Comparison of ENCODE assay signal across 21 mouse cellular contexts in genomic region chr2:14464438-14464837, GRCm38 (mm10).
DNase-seq lines count a peak whose midpoint lies in the region; ATAC-seq lines count a peak whose summit lies in the region.
"Had no signal": no experiment of that assay in that cellular context is flagged by ENCODE, and none has a peak within 500 bp of the region (broad histone marks: within the 10 kb centered on the region; RNA-seq: fewer than 3 reads in every experiment).

No protein-coding gene starts in this region.

- no peaks in the 10 kb centered on the region for H3K36me3 ChIP-seq in forebrain, embryonic 14.5 days (ENCODE audit: control insufficient read depth, insufficient read depth, low read length)
- no peaks in the 10 kb centered on the region for H3K36me3 ChIP-seq in forebrain, embryonic 16.5 days (ENCODE audit: control insufficient read depth, insufficient read depth)
- H3K36me3 ChIP-seq in kidney, embryonic 14.5 days (ENCODE audit: control insufficient read depth, insufficient read depth, low read length) = no peaks in the 10 kb centered on the region
- no peaks in the 10 kb centered on the region for H3K36me3 ChIP-seq in intestine, embryonic 16.5 days (ENCODE audit: control insufficient read depth, insufficient read depth, low read length)
- H3K36me3 ChIP-seq: embryonic facial prominence, embryonic 15.5 days; hindbrain, embryonic 10.5 days; kidney, embryonic 15.5 days; lung, embryonic 15.5 days; midbrain, embryonic 15.5 days; stomach, embryonic 15.5 days had no signal

- no peak overlapping the region for H3K9ac ChIP-seq in forebrain, embryonic 14.5 days (ENCODE audit: low read length)
- no peak overlapping the region for H3K9ac ChIP-seq in forebrain, embryonic 16.5 days (replicated peaks; ENCODE audit: low read depth, low read length)
- H3K9ac ChIP-seq in kidney, embryonic 14.5 days (ENCODE audit: low read depth, low read length) = no peak overlapping the region
- no peak overlapping the region for H3K9ac ChIP-seq in intestine, embryonic 16.5 days (ENCODE audit: low read depth, low read length)
- H3K9ac ChIP-seq: embryonic facial prominence, embryonic 15.5 days; kidney, embryonic 15.5 days; lung, embryonic 15.5 days; midbrain, embryonic 15.5 days; stomach, embryonic 15.5 days had no signal

- no peaks in the 10 kb centered on the region for H3K9me3 ChIP-seq in forebrain, embryonic 14.5 days (replicated peaks; ENCODE audit: control insufficient read depth, low read length)
- H3K9me3 ChIP-seq in forebrain, embryonic 16.5 days (ENCODE audit: control insufficient read depth, low read length) = no peaks in the 10 kb centered on the region
- no peaks in the 10 kb centered on the region for H3K9me3 ChIP-seq in kidney, embryonic 14.5 days (ENCODE audit: control insufficient read depth, low read length)
- no peaks in the 10 kb centered on the region for H3K9me3 ChIP-seq in intestine, embryonic 16.5 days (ENCODE audit: control insufficient read depth, low read length)
- H3K9me3 ChIP-seq: embryonic facial prominence, embryonic 15.5 days; hindbrain, embryonic 10.5 days; kidney, embryonic 15.5 days; lung, embryonic 15.5 days; midbrain, embryonic 15.5 days; stomach, embryonic 15.5 days had no signal

- H3K27me3 ChIP-seq in forebrain, embryonic 14.5 days (replicated peaks; ENCODE audit: control insufficient read depth, insufficient read depth, low read length) = no peaks in the 10 kb centered on the region
- no peaks in the 10 kb centered on the region for H3K27me3 ChIP-seq in forebrain, embryonic 16.5 days (replicated peaks; ENCODE audit: control insufficient read depth, insufficient read depth, low read length)
- H3K27me3 ChIP-seq in kidney, embryonic 14.5 days (ENCODE audit: control insufficient read depth, insufficient read depth, low read length) = no peaks in the 10 kb centered on the region
- no peaks in the 10 kb centered on the region for H3K27me3 ChIP-seq in intestine, embryonic 16.5 days (replicated peaks; ENCODE audit: control insufficient read depth, insufficient read depth, low read length)
- H3K27me3 ChIP-seq: embryonic facial prominence, embryonic 15.5 days; kidney, embryonic 15.5 days; lung, embryonic 15.5 days; midbrain, embryonic 15.5 days; Patski; stomach, embryonic 15.5 days had no signal

- no peak overlapping the region for H3K4me2 ChIP-seq in forebrain, embryonic 14.5 days (ENCODE audit: low read length)
- H3K4me2 ChIP-seq in forebrain, embryonic 16.5 days (ENCODE audit: low read length) = no peak overlapping the region
- no peak overlapping the region for H3K4me2 ChIP-seq in kidney, embryonic 14.5 days (replicated peaks; ENCODE audit: low read depth, low read length)
- no peak overlapping the region for H3K4me2 ChIP-seq in intestine, embryonic 16.5 days (ENCODE audit: low read depth, low read length)
- H3K4me2 ChIP-seq: embryonic facial prominence, embryonic 15.5 days; kidney, embryonic 15.5 days; liver, embryonic 11.5 days; lung, embryonic 15.5 days; midbrain, embryonic 15.5 days; stomach, embryonic 15.5 days had no signal

- H3K4me3 ChIP-seq in forebrain, embryonic 14.5 days (ENCODE audit: low read depth, low read length) = no peak overlapping the region
- no peak overlapping the region for H3K4me3 ChIP-seq in forebrain, embryonic 16.5 days (replicated peaks; ENCODE audit: low read length)
- no peak overlapping the region for H3K4me3 ChIP-seq in kidney, embryonic 14.5 days (ENCODE audit: low read length)
- no peak overlapping the region for H3K4me3 ChIP-seq in intestine, embryonic 16.5 days (ENCODE audit: low read length)
- H3K4me3 ChIP-seq: embryonic facial prominence, embryonic 15.5 days; hindbrain, embryonic 10.5 days; kidney, embryonic 15.5 days; lung, embryonic 15.5 days; midbrain, embryonic 15.5 days; stomach, embryonic 15.5 days had no signal

- ATAC-seq in forebrain, embryonic 14.5 days = no peak
- ATAC-seq in forebrain, embryonic 16.5 days = no peak
- no peak for ATAC-seq in kidney, embryonic 14.5 days (ENCODE audit: low FRiP score, low TSS enrichment)
- ATAC-seq in intestine, embryonic 16.5 days = no peak
- ATAC-seq: inflammation-experienced regulatory T-cells, adult 6 months; midbrain, embryonic 15.5 days; Patski had no signal

- 74% methylated on average over 1 of the region's 1 CpGs for WGBS in forebrain, embryonic 14.5 days
- 77% methylated on average over 1 of the region's 1 CpGs for WGBS in forebrain, embryonic 16.5 days
- 54% methylated on average over 1 of the region's 1 CpGs for WGBS in kidney, embryonic 14.5 days
- WGBS in intestine, embryonic 16.5 days = 44% methylated on average over 1 of the region's 1 CpGs

- H3K4me1 ChIP-seq in forebrain, embryonic 14.5 days (ENCODE audit: control insufficient read depth, insufficient read depth, low read length) = no peaks in the 10 kb centered on the region
- H3K4me1 ChIP-seq in forebrain, embryonic 16.5 days (replicated peaks; ENCODE audit: control insufficient read depth, insufficient read depth, low read length) = no peaks in the 10 kb centered on the region
- H3K4me1 ChIP-seq in kidney, embryonic 14.5 days (ENCODE audit: control insufficient read depth, insufficient read depth, low read length) = no peaks in the 10 kb centered on the region
- no peaks in the 10 kb centered on the region for H3K4me1 ChIP-seq in intestine, embryonic 16.5 days (ENCODE audit: control insufficient read depth, insufficient read depth, low read length)
- H3K4me1 ChIP-seq: embryonic facial prominence, embryonic 15.5 days; hindbrain, embryonic 10.5 days; kidney, embryonic 15.5 days; lung, embryonic 15.5 days; midbrain, embryonic 15.5 days; stomach, embryonic 15.5 days had no signal

- H3K27ac ChIP-seq in forebrain, embryonic 14.5 days (ENCODE audit: low read depth, low read length) = no peak overlapping the region
- no peak overlapping the region for H3K27ac ChIP-seq in forebrain, embryonic 16.5 days (ENCODE audit: low read length)
- H3K27ac ChIP-seq in kidney, embryonic 14.5 days (ENCODE audit: low read depth, low read length) = no peak overlapping the region
- no peak overlapping the region for H3K27ac ChIP-seq in intestine, embryonic 16.5 days (ENCODE audit: low read length)
- H3K27ac ChIP-seq: embryonic facial prominence, embryonic 15.5 days; hindbrain, embryonic 10.5 days; kidney, embryonic 15.5 days; lung, embryonic 15.5 days; macrophage; midbrain, embryonic 15.5 days; stomach, embryonic 15.5 days had no signal

- peak; percentile 9 for DNase-seq in forebrain, embryonic 14.5 days (ENCODE audit: low spot score)
- DNase-seq in kidney, postnatal 4 days = peak; percentile 4 to 7
- peak; percentile 3 for DNase-seq in right cerebral cortex, postnatal 4 days
- no peak for DNase-seq in right cerebral cortex, postnatal 36 days (ENCODE audit: low spot score in 2 of 2)
- peak; percentile 6 for DNase-seq in mesoderm, embryonic 11.5 days (ENCODE audit: low read depth, low spot score)
- DNase-seq: cerebellum, adult 11 months; cerebellum, postnatal 36 days; thymus, adult 2 months had no signal

Comparison
In these comparisons a context has a peak if more than half of its experiments do, and no peak if none do; other contexts are left out.
1. DNase-seq: peak in forebrain, embryonic 14.5 days (single experiment), kidney, postnatal 4 days (2 of 2), right cerebral cortex, postnatal 4 days (single experiment) and mesoderm, embryonic 11.5 days (single experiment); none in right cerebral cortex, postnatal 36 days (0 of 2).